Mouse (Mus musculus) urinary bladder, postnatal 0 days (tissue): Measurements from ENCODE around the gene Plk4. TPM values are rescaled to one million over a fixed set of nuclear protein-coding genes. Genes with fewer than 3 reads are reported as not detected.

Experiments
- polyA plus RNA-seq: library from polyadenylated mRNA; unstranded; fragments of >200 nt; fragmentation: Nextera tagmentation; extraction: Ambion mirVana; gene quantifications from 2 replicates; pipeline ENCODE4 v1.2.1, GENCODE M21; 2015

Gene Plk4
- polyA plus RNA-seq = 11.8 and 18.1 TPM in 2 replicates

DNA sequence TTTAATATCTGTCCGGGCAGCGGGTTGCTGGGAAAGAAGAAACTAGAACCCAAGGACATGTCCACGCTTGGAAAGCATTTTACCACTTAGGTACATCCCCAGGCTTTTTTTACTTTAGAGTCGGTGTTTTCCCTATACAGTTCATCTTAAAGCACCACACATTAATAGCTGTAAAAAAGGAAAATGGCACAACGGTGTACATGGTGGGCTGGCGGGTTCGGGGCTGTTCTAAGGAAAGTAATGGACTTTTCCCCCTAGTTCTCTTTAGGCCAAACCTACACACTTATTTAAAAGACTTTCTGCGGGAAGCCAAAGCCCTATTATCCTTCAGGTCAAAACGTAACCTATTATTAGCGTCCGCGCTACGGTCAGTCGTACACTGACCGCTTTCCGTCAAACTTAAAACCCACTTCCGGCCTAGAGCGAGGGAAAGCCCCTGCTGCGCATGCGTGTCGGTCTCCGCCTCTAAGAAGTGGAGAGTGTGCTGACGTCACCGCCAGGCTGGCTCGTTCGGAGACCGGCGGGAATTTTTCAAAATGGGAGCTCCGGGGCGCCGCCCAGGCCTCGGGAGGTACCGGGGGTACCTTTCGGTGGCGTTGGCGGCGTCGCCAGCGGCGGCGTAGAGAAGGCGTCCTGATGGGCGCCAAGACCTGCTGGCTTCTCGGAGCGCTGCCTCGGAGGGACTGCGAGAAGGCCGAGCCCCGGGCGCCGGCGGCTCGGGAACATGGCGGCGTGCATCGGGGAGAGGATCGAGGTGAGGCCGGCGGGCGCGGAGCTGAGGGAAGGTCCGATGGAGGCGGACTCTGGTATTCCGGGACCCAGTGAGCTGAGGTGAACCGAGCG lies at the start of gene Plk4:
Gene Plk4, plus strand, starts transcription at position 490 of the 843 bp plus-strand sequence.

DNA sequence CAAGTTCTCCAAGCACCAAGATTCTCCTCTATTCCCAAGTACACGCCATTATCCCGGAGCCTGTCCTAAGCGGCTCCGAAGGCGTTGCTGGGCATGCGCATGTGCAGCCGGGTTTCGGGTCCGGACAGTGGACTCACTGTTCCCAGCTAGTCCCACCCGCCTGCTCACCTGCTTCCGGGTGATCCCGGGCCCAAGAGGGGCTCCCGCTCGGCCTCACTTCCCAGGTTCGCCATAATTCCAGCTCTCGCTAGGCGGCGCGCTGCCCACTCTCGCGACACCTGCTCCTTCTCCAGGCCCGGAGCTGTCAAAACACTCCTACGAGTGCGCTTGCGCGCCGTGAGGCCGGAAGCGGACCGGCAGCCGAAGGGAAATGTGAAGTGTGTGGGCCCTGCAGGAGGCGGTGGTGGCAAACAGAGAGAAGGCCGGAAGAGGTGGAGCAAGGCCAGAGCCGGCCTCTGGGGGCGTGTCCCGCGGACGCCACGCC lies 46.7 kb downstream of the Plk4 start, which contains the start of gene Mfsd8:
Gene Mfsd8, minus strand, starts transcription at position 414 of the 484 bp plus-strand sequence.

DNA sequence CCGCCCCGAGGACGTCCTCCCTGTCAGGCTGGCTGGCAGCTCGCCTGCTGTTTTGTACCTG lies 47.0 kb downstream of the Plk4 start, which contains the start of gene Abhd18:
Gene Abhd18, plus strand, starts transcription at position 14 of the 61 bp plus-strand sequence.

Other genes starting within 250 kb of the Plk4 start
- gene Slc25a31, start 91.2 kb upstream of the Plk4 start, polyA plus RNA-seq = 0.17 and 0.35 TPM in 2 replicates
- gene Hspa4l, start 55.5 kb upstream of the Plk4 start, polyA plus RNA-seq = 7.7 and 9.2 TPM in 2 replicates
- gene Mfsd8, start 46.9 kb downstream of the Plk4 start, polyA plus RNA-seq = 5.9 and 6.6 TPM in 2 replicates
- 2.7 and 4.0 TPM in 2 replicates for gene Abhd18, start 47.0 kb downstream of the Plk4 start, polyA plus RNA-seq
- gene 1700034I23Rik, start 102.5 kb downstream of the Plk4 start, polyA plus RNA-seq = 0.07 TPM in 2 replicates
- gene Larp1b, start 149.8 kb downstream of the Plk4 start, polyA plus RNA-seq = 18.2 and 22.5 TPM in 2 replicates